Mouse (Mus musculus) brain, embryonic 14.5 days (tissue): ENCODE measurements around the gene Prickle2. TPM values are rescaled to one million over a fixed set of nuclear protein-coding genes. Genes with fewer than 3 reads are reported as not detected.

Source experiments
- DNase-seq: peaks from one replicate; pipeline ENCODE4 v3.0.0-alpha.2; 2011; ENCODE audit warnings: low read depth
- CTCF ChIP-seq: fragments of 200-500 bp; IDR thresholded peaks from 2 replicates; pipeline ENCODE4 v1.5.1; 2012; ENCODE audit warnings: inconsistent platforms, mild to moderate bottlenecking, moderate library complexity, borderline replicate concordance; ENCODE audit not compliant: insufficient read depth, insufficient read length; ENCODE audit errors: extremely low read depth
- POLR2A ChIP-seq: fragments of 200-500 bp; IDR thresholded peaks from 2 replicates; pipeline ENCODE4 v1.6.1; 2012; ENCODE audit warnings: mild to moderate bottlenecking, inconsistent platforms, borderline replicate concordance; ENCODE audit not compliant: poor library complexity, insufficient read depth, insufficient read length, severe bottlenecking; ENCODE audit errors: extremely low read depth
- polyA plus RNA-seq: library from polyadenylated mRNA; depleted of rRNA; stranded (reverse); fragments of >200 nt; gene quantifications from 2 replicates; pipeline ENCODE4 v1.2.3, GENCODE M21; 2012

Gene Prickle2
- polyA plus RNA-seq, 1 experiment, result 17.8 TPM

DNA sequence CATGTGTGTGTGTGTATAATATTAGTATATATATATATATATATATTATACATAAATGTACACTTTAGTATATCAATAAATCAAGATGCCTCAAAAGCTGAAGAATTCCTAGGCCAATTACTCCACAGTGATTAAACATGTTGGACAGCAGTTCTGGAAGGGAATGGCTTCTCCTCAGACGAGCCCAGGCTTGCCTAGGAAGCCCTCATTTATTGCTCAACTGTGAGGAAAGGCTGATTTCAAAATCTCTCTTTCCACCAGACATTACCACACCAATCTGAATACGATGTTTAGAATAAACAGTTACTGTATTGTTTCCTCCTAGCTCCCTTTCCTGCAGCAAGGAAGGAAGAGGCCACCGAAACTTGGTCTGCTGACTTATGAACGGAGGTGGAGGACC is 152.9 kb downstream of the Prickle2 start:
- DNase-seq, result no peak
- no peak for TF ChIP-seq CTCF
- TF ChIP-seq POLR2A, result no peak

GRCm38 (mm10) chr6:92549246-92549645 is 156.7 kb downstream of the Prickle2 start:
- no peak for TF ChIP-seq POLR2A
- TF ChIP-seq CTCF, result no peak
- no peak for DNase-seq

DNA sequence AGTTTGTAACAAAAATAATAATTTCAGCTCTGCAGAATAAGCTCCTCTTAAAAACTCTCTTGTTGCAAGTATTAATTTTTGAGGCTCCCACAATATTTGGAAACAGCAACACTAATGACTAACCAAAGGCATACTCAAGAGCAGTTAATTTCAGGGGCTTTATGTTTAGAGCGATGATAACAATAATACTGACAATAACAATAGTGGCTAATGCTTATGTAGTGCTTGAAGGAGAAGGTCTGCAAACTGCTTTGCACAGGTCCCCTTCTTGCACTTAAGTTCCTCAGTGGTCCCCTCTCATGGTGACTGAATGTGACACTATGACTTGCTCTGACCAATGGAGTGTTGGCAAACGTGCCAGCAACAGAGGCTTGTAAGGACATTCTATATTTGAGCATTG is 160.8 kb downstream of the Prickle2 start:
- TF ChIP-seq POLR2A (no peak), CTCF (no peak)
- no peak for DNase-seq

DNA sequence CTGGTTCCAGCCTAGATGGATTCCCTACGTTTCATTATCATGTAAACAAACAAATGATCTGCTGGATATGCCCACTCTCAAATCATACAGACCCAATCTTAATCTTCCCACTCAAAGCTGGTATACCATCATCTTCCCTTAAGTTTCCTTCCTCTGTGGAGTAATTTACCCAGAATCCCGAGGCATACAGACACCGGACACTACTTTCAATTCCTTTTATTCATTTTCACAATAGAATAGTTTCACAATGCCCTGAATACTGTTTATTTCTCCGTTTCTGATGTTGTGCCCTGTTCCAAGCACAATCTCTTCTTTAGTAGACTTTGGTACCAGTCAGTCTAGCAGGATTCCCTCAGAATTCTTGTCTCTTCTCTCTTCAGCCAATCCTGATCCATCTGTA is 162.1 kb downstream of the Prickle2 start:
- TF ChIP-seq POLR2A (no peak), CTCF (no peak)
- DNase-seq, result no peak

GRCm38 (mm10) chr6:92542402-92543101 is 163.4 kb downstream of the Prickle2 start:
- DNase-seq, result no peak
- TF ChIP-seq CTCF (no peak), POLR2A (no peak)

GRCm38 (mm10) chr6:92534226-92535031 is 171.5 kb downstream of the Prickle2 start:
- peak; percentile 54 for DNase-seq

GRCm38 (mm10) chr6:92533306-92534063 is 172.5 kb downstream of the Prickle2 start:
- TF ChIP-seq CTCF (no peak), POLR2A (no peak)
- DNase-seq, result no peak

More at GRCm38 (mm10) chr6:92534226-92535031, 171.5 kb downstream of the Prickle2 start:
- TF ChIP-seq CTCF, result 0 out of 2 replicates have a peak, but pooled peaks have one; percentile 19
- TF ChIP-seq POLR2A, result no peak

DNA sequence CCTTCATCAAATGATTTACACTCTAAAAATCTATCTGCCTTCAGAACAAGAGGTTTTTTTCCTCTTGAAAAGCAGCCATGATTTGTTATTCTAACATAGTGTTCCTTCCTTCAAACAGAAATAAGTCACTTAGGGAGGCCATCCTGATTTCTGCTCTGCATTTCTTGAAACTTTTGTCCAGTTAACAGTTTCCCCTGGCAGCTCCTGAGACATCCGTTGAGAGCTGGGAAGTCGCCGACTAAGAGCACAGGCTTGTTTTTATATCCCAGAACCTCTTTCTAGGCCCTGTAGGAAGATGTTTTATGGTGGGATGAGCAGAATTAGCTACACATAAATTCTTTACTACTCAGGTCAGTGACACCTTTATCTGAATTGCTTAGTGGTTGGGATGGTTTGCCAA is 173.1 kb downstream of the Prickle2 start:
- no peak for TF ChIP-seq POLR2A
- TF ChIP-seq CTCF, result no peak
- no peak for DNase-seq

DNA sequence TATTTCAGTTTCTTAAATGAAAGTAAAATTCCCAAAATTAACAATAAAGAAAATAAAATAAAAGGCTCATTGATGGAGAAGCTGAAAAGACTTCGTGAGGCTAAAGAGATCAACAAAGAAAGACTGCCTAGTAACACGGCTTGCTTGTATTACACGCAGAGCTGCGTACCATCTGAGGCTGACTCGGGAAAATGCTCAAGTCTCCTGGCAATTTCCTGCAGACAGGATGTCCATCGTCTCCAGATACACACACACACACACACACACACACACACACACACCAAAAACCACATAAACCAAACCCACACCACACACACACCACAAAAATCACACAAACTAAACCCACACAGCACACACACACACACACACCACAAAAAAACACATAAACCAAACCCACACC is 173.6 kb downstream of the Prickle2 start:
- no peak for DNase-seq
- TF ChIP-seq POLR2A (no peak), CTCF (no peak)

GRCm38 (mm10) chr6:92526212-92526611 is 179.7 kb downstream of the Prickle2 start:
- TF ChIP-seq POLR2A (no peak), CTCF (no peak)
- no peak for DNase-seq

GRCm38 (mm10) chr6:92525646-92526045 is 180.3 kb downstream of the Prickle2 start:
- DNase-seq, result peak; percentile 48
- TF ChIP-seq CTCF, result no peak
- no peak for TF ChIP-seq POLR2A
